Mouse (Mus musculus) embryonic facial prominence, embryonic 12.5 days (tissue): ENCODE results near the gene Pofut1. TPM values are rescaled to one million over a fixed set of nuclear protein-coding genes. Genes with fewer than 3 reads are reported as not detected.

Experiments
- ATAC-seq: fragments of 200-750 bp; cut with Nextera tagmentation; 2 replicates; pipeline ENCODE4 v1.8.0; 2017; ENCODE audit not compliant: insufficient number of reproducible peaks, insufficient read depth, low FRiP score, low TSS enrichment
- H3K27ac ChIP-seq: fragments of 300-500 bp; sonication (generic); 2 replicates; pipeline ENCODE4 v1.5.1; 2016; ENCODE audit warnings: mild to moderate bottlenecking
- H3K27me3 ChIP-seq: fragments of 300-500 bp; sonication (generic); 2 replicates; pipeline ENCODE4 v1.6.1; 2016; ENCODE audit warnings: mild to moderate bottlenecking, moderate library complexity
- H3K36me3 ChIP-seq: fragments of 300-500 bp; sonication (generic); 2 replicates; pipeline ENCODE4 v1.6.1; 2016; ENCODE audit warnings: mild to moderate bottlenecking
- H3K4me1 ChIP-seq: fragments of 300-500 bp; sonication (generic); 2 replicates; pipeline ENCODE4 v1.6.1; 2016
- H3K4me2 ChIP-seq: fragments of 300-500 bp; sonication (generic); replicated peaks from 2 replicates; pipeline ENCODE4 v1.6.1; 2016; ENCODE audit warnings: mild to moderate bottlenecking, moderate library complexity
- H3K4me3 ChIP-seq: fragments of 300-500 bp; sonication (generic); 2 replicates; pipeline ENCODE4 v1.5.1; 2016; ENCODE audit warnings: mild to moderate bottlenecking
- H3K9ac ChIP-seq: fragments of 300-500 bp; sonication (generic); 2 replicates; pipeline ENCODE4 v1.6.1; 2016; ENCODE audit warnings: mild to moderate bottlenecking, moderate library complexity
- H3K9me3 ChIP-seq: fragments of 300-500 bp; sonication (generic); 2 replicates; pipeline ENCODE4 v1.6.1; 2016; ENCODE audit warnings: mild to moderate bottlenecking, moderate library complexity
- WGBS: fragments of 180-500 bp; shearing (Covaris S2); methylation state at CpG from one replicate; pipeline ENCODE4 v1.1.7; 2016; 5-methylcytosine and 5-hydroxymethylcytosine counted together
- polyA plus RNA-seq: library from polyadenylated mRNA; unstranded; fragments of >200 nt; fragmentation: Nextera tagmentation; extraction: Ambion mirVana; gene quantifications from 2 replicates; pipeline ENCODE4 v1.2.1, GENCODE M21; 2016

The Pofut1 gene
- 6.8 and 7.6 TPM in 2 replicates for polyA plus RNA-seq

DNA sequence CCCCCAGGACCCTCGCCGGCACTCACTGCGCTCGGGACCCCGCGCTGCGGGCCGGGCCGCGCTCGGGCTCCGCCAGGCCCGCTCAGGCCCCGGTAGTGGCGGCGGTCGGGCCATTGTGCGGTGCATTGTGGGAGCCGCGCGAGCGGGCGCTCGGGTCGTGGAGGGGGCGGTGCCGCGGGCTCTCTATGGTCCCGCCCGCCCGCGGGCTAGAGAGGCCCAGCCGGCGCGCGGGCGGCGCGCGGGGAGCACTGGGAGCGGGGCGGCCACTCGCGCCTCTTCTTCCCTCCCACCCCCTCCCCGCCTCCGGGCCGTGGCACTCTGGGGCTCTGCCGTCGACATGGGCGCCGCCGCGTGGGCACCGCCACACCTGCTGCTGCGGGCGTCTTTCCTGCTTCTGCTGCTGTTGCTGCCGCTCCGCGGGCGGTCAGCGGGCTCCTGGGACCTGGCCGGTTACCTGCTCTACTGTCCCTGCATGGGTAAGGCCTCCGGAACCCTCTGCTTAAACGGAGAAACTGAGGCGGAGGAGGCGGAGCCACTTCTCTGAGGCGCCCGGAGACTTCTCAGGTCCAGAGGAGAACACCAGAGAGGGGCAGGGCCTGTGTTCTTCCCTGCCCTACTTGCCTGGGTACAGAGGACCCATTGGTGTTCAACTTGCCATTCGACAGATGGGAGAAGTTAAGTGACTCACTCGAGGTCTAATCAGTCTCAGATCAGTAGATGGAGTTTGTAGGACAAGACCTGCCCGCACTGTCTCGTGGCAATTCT lies at the start of gene Pofut1, which contains the start of gene Plagl2:
Pofut1 (plus strand) TSS at position 284 of the 765 bp plus-strand sequence.
Plagl2 (minus strand) TSS at position 177 of the 765 bp plus-strand sequence.
- Histone ChIP-seq H3K27me3 (no peaks in the 10 kb centered on the region), H3K27ac (peak within 1 kb of the TSS; percentile 93), H3K9ac (peak within 1 kb of the TSS; percentile 98), H3K9me3 (no peaks in the 10 kb centered on the region), H3K4me2 (peak within 1 kb of the TSS; percentile 98), H3K4me1 (peaks cover 26% of the 10 kb centered on the region), H3K36me3 (peaks cover 5% of the 10 kb centered on the region; the same call in 1 of the 2 replicates), H3K4me3 (peak within 1 kb of the TSS; percentile 92)
- WGBS = under 1% methylated on average over 71 of the region's 72 CpGs
- peak; percentile 96 for ATAC-seq

DNA sequence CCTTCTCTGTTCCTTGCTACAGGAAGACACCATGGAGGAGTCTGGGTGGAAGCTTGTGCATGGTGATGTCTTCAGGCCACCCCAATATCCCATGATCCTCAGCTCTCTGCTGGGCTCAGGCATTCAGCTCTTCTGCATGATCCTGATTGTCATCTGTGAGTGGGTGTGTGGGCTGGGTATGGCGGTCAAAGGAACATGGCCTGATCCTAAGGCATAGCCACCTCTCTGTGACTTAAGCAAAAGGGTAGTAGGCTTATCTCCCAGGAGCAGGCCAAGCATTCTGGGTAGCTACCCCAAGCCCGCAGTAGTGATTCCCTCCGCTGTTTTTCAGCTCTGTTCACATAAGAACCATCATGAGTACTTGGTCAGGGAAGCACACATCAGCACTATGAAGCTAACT lies 47.1 kb upstream of the Pofut1 start:
- H3K27ac ChIP-seq = no peak overlapping the region
- no peaks in the 10 kb centered on the region for H3K27me3 ChIP-seq
- H3K9ac ChIP-seq = no peak overlapping the region
- H3K4me2 ChIP-seq = no peak overlapping the region
- no peaks in the 10 kb centered on the region for H3K4me1 ChIP-seq
- peaks cover 70% of the 10 kb centered on the region for H3K36me3 ChIP-seq
- ATAC-seq = no peak
- H3K9me3 ChIP-seq = no peaks in the 10 kb centered on the region
- no peak overlapping the region for H3K4me3 ChIP-seq
- 96% methylated on average over 3 of the region's 3 CpGs for WGBS

DNA sequence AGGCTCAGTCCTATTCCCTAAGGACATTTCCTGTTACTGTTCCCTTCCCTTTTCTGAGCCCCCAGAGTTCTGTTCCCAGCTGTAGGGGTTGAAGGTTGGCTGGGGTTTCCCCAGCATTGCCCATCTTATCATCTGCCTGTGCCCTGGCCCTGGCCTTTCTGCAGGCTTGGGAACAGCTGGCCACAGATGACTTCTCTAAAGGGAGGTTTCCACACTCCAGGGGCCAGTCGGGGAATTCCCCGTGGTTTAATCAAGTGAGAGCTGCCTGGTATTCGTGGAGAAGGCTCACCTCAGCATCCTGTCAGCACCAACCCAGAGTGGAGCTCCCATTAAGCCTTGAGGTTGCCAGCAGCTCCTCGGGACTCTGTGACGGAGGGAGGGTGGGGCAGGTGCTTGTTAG lies 42.8 kb upstream of the Pofut1 start:
- Histone ChIP-seq H3K27me3 (no peaks in the 10 kb centered on the region), H3K27ac (no peak overlapping the region), H3K9ac (no peak overlapping the region), H3K4me3 (no peak overlapping the region), H3K4me1 (no peaks in the 10 kb centered on the region), H3K9me3 (no peaks in the 10 kb centered on the region), H3K4me2 (no peak overlapping the region), H3K36me3 (peaks cover 68% of the 10 kb centered on the region)
- ATAC-seq = no peak
- 73% methylated on average over 5 of the region's 5 CpGs for WGBS

DNA sequence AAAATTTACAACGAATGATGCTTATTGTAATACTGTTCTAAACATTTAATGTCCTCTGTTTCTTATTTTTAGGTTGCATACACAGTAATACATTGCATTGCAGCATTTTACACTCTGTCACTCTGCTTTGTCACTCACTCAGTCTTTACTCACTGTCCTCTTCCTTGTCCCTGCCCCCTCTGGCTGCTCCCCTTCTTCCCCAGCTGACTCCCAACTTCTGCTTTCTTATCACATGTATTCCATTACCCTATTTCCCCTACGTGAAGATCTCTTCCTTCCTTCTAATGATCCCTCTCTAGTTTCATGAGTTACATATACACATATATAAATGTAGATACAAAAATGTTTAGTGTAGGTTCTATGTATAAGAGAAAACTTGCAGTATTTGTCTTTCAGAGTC lies 42.2 kb upstream of the Pofut1 start:
- 86% methylated on average over 2 of the region's 2 CpGs for WGBS
- no peaks in the 10 kb centered on the region for H3K9me3 ChIP-seq
- ATAC-seq = no peak

DNA sequence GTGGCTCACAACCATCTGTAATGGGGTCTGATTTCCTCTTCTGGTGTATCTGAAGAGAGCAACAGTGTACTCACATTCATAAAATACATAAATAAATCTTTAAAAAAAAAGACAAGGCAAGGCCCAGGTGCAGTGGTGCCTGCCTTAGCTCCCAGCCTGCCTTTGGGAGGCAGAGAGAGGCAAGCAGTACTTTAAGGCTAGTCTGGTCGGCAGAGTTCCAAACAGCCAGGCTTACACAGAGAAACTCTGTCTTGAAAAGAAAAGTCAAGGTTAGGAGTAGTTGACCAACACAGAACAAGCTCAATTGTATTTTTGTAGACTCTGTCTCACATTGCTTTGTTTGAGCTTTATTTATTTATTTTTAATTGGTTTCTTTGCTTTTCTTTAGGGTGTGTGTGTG lies 38.6 kb upstream of the Pofut1 start:
- no peak overlapping the region for H3K4me3 ChIP-seq
- WGBS = 79% methylated on average over 1 of the region's 1 CpGs
- H3K9ac ChIP-seq = no peak overlapping the region
- peaks cover 78% of the 10 kb centered on the region for H3K36me3 ChIP-seq
- no peaks in the 10 kb centered on the region for H3K4me1 ChIP-seq
- no peaks in the 10 kb centered on the region for H3K27me3 ChIP-seq
- no peak overlapping the region for H3K27ac ChIP-seq
- no peaks in the 10 kb centered on the region for H3K9me3 ChIP-seq
- ATAC-seq = no peak
- no peak overlapping the region for H3K4me2 ChIP-seq

More for the DNA sequence above, 42.2 kb upstream of the Pofut1 start:
- no peak overlapping the region for H3K4me2 ChIP-seq
- H3K27ac ChIP-seq = no peak overlapping the region
- peaks cover 71% of the 10 kb centered on the region for H3K36me3 ChIP-seq
- H3K4me3 ChIP-seq = no peak overlapping the region
- H3K27me3 ChIP-seq = no peaks in the 10 kb centered on the region
- no peak overlapping the region for H3K9ac ChIP-seq
- no peaks in the 10 kb centered on the region for H3K4me1 ChIP-seq

DNA sequence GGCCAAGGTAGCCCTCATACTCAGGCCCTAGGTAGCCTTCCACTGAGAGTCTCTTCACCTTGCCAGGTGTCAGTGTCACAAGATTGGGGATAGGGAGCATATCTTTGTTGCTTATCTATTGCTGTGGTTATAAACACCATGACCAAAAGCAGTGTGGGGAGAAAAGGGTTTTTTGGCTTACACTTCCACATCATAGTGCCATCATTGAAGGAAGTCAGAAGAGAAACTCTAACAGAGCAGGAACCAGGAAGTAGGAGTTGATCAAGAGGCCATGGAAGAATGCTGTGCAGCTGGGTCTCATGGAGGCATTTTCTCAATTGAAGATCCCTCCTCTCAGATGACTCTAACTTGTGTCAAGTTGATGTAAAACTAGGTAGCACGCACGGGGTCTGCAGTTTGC lies 33.2 kb upstream of the Pofut1 start:
- WGBS = 97% methylated on average over 2 of the region's 2 CpGs
- Histone ChIP-seq H3K27ac (no peak overlapping the region), H3K36me3 (peaks cover 64% of the 10 kb centered on the region), H3K4me1 (no peaks in the 10 kb centered on the region), H3K4me2 (no peak overlapping the region), H3K9me3 (no peaks in the 10 kb centered on the region), H3K27me3 (no peaks in the 10 kb centered on the region), H3K9ac (no peak overlapping the region), H3K4me3 (no peak overlapping the region)
- no peak for ATAC-seq

DNA sequence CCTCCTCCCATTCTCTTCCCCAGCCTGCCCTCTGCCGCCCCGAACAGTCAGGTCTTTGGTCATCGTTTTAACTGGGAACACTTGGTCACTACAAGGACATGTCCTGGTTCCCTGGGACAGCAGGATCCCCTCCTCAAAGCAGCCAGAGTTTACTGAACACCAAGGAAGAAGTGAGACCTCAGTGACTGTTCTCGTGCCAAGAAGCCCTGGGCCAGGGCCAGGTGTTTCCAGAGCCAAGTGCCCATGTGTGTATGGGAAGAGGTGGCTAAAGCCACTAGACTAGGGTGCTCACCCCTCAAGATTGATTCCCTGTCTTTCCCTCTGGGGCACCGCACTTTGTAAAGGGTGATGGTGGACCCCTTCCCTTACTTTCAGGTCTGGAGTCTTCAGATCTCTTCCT lies 32.0 kb upstream of the Pofut1 start:
- Histone ChIP-seq H3K4me1 (no peaks in the 10 kb centered on the region; the same call in 1 of the 2 replicates), H3K27ac (no peak overlapping the region), H3K4me3 (no peak overlapping the region), H3K9ac (no peak overlapping the region), H3K4me2 (no peak overlapping the region), H3K27me3 (no peaks in the 10 kb centered on the region), H3K36me3 (peaks cover 56% of the 10 kb centered on the region), H3K9me3 (no peaks in the 10 kb centered on the region)
- no peak for ATAC-seq
- WGBS = 92% methylated on average over 5 of the region's 5 CpGs

DNA sequence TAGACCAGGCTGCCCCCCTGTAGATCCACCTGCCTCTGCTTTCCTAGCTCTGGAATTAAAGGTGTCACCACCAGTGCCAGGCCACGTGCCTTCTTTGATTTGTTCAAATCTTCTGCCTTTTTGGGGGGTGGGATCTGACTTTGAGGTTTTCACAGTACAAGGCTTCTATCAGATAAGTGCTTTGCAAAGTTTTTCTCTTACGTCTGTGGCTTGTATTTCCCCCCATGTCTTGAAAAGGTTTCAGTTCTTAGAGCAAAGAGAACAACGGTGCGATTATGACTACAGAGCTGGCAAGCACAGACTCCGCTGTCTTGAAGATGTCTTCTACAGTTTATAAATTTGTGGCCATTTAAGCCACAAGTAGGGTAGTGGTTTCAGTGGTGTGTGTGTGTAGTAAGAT lies 29.9 kb upstream of the Pofut1 start:
- ATAC-seq = no peak
- Histone ChIP-seq H3K4me3 (no peak overlapping the region), H3K36me3 (peaks cover 38% of the 10 kb centered on the region), H3K9ac (no peak overlapping the region), H3K4me1 (peaks cover 4% of the 10 kb centered on the region; the same call in 1 of the 2 replicates), H3K27ac (no peak overlapping the region), H3K4me2 (no peak overlapping the region), H3K27me3 (no peaks in the 10 kb centered on the region), H3K9me3 (no peaks in the 10 kb centered on the region)
- WGBS = 95% methylated on average over 5 of the region's 5 CpGs

DNA sequence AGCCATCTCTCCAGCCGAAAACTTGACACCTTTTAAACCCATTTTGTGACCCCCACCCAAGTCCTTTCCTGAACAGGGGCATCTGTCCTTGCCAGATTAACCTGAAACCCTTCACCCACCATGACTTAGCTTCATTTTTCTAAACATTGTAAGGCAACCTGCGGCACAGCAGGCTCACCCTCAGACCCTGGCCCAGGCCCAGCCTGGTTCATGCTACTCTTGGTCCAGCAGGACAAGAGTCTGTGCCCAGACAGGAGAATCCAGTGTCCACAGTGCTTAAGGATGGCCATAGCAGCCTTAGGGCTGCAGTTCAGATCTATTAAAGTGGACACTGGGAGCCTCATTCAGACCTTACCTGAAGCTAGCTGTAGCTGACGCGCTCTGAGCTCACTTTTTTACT lies 28.0 kb upstream of the Pofut1 start:
- Histone ChIP-seq H3K27me3 (no peaks in the 10 kb centered on the region), H3K4me3 (no peak overlapping the region), H3K4me1 (peaks cover 4% of the 10 kb centered on the region; the same call in 1 of the 2 replicates), H3K27ac (no peak overlapping the region), H3K9me3 (no peaks in the 10 kb centered on the region), H3K36me3 (peaks cover 20% of the 10 kb centered on the region), H3K4me2 (no peak overlapping the region), H3K9ac (no peak overlapping the region)
- WGBS = 87% methylated on average over 4 of the region's 4 CpGs
- no peak for ATAC-seq

DNA sequence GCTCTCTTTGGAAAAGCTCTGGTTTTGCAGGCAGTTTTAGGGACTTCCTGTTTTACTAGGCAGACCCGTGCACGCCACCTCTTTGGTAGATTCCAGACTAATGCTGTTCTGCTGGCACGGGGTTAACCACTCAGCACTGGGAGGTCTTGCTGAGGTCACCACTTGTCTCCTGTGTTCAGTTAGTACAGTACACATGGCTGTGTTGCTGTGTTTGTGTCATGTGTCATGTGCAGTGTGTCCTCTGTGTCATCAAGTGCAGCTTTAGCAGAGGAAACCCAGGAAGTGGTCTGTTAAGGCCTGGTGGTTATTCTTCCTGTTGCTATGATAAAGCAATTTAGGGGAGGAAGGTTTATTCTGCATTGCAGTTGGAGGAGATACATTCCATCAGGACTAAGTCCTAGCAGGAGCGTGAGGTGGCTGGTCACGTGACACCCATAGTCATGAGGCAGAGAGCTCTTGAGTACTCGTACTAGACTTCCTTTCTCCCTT lies 26.5 kb upstream of the Pofut1 start:
- no peaks in the 10 kb centered on the region for H3K27me3 ChIP-seq
- 57% methylated on average over 6 of the region's 6 CpGs for WGBS

DNA sequence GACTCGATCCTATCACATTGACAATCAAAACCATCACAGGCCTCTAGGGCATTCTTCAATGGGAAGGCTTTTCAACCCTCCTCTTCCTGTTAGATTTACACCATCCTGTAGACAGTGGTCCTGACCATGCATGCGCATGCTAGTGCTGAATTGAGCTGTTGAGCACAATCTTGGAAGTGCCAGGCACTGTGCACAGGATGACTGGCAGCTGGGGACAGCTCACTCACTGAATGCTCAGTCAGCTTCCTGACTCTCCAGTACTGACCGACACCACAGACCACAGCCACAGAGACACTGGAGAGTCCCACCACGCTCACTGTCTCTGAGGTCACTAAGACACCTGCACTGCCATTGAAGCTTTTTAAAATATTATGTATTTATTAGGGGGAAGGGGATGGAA lies 25.9 kb upstream of the Pofut1 start:
- 68% methylated on average over 4 of the region's 4 CpGs for WGBS
- Histone ChIP-seq H3K9me3 (no peaks in the 10 kb centered on the region), H3K27me3 (no peaks in the 10 kb centered on the region), H3K27ac (no peak overlapping the region), H3K36me3 (peaks cover 2% of the 10 kb centered on the region; the same call in 1 of the 2 replicates), H3K4me3 (no peak overlapping the region), H3K9ac (no peak overlapping the region), H3K4me2 (no peak overlapping the region), H3K4me1 (peaks cover 4% of the 10 kb centered on the region; the same call in 1 of the 2 replicates)
- no peak for ATAC-seq

More for the DNA sequence above, 26.5 kb upstream of the Pofut1 start:
- Histone ChIP-seq H3K4me2 (no peak overlapping the region), H3K4me3 (no peak overlapping the region), H3K36me3 (peaks cover 7% of the 10 kb centered on the region), H3K27ac (no peak overlapping the region), H3K4me1 (peaks cover 4% of the 10 kb centered on the region; the same call in 1 of the 2 replicates), H3K9ac (no peak overlapping the region), H3K9me3 (no peaks in the 10 kb centered on the region)
- ATAC-seq = 0 out of 2 replicates have a peak, but pooled peaks have one; percentile 67

DNA sequence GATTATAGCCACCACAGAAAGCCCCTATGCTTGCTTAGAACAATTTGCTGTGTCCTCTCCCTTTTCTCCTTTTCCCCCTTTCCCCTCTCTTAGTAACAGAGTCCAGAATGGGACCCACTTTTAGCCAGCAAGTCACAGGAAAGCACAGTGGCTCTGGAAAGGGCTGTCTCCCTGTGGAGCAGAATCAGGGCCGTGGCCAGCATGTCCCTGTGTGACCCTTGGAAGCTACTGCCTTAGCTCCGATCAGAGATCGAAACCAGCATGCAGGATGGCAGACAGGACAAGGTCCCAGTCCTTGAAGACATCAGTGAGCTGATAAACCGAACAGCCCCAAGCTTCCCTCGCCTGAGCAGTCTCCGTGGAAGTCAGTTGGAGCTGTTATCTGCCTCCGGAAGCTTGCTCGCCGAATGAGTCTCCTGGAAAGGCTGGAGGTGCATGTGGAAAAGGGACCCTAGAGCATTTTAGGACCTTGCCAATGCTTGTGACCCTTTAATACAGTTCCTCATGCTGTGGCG lies 23.4 kb upstream of the Pofut1 start:
- Histone ChIP-seq H3K9ac (no peak overlapping the region), H3K27ac (no peak overlapping the region), H3K4me3 (no peak overlapping the region), H3K27me3 (no peaks in the 10 kb centered on the region), H3K9me3 (no peaks in the 10 kb centered on the region), H3K4me2 (no peak overlapping the region), H3K4me1 (peaks cover 4% of the 10 kb centered on the region; the same call in 1 of the 2 replicates), H3K36me3 (no peaks in the 10 kb centered on the region)
- ATAC-seq = no peak
- WGBS = 87% methylated on average over 10 of the region's 10 CpGs
